Mouse (Mus musculus): Measurements from ENCODE around the gene Opa3. TPM values are rescaled to one million over a fixed set of nuclear protein-coding genes. Genes with fewer than 3 reads are reported as not detected.

Opa3 gene
- polyA plus RNA-seq, 1 experiment, result 22.0 TPM

- TF ChIP-seq CTCF (IDR thresholded peaks at IDR 0.05; ENCODE audit: low read depth, low read length) (no peak), POLR2A (IDR thresholded peaks at IDR 0.05; ENCODE audit: borderline replicate concordance, low read depth, low read length) (no peak)
- H3K4me1 ChIP-seq (ENCODE audit: control insufficient read depth, insufficient read depth, low read length), result peaks cover 9% of the 10 kb centered on the region
- H3K4me3 ChIP-seq (ENCODE audit: insufficient read depth, low read length), result peak overlapping the region; percentile 14
- H3K27ac ChIP-seq (ENCODE audit: insufficient read depth, low read depth, low read length), result no peak overlapping the region
Measured at GRCm38 (mm10) chr7:19301461-19302263, 73.5 kb downstream of the Opa3 start.

GRCm38 (mm10) chr7:19302264-19303045, 74.3 kb downstream of the Opa3 start:
- TF ChIP-seq POLR2A (IDR thresholded peaks at IDR 0.05; ENCODE audit: borderline replicate concordance, low read depth, low read length) (no peak), CTCF (IDR thresholded peaks at IDR 0.05; ENCODE audit: low read depth, low read length) (no peak)
- Histone ChIP-seq H3K4me3 (ENCODE audit: insufficient read depth, low read length) (no peak overlapping the region), H3K4me1 (ENCODE audit: control insufficient read depth, insufficient read depth, low read length) (peaks cover 9% of the 10 kb centered on the region), H3K27ac (ENCODE audit: insufficient read depth, low read depth, low read length) (no peak overlapping the region)

DNA sequence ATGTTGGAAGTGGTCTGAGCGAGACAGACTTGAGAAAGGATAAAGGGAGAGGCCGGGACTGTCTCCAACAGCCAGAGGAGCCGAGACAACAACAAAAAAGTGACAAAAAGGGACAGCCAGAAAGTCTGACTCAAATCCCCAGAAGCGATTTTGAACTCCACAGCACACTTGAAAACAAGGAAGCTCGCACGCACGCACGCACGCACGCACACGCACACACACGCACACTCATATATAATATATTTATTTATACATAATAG, 74.8 kb downstream of the Opa3 start:
- TF ChIP-seq CTCF (IDR thresholded peaks at IDR 0.05; ENCODE audit: low read depth, low read length) (no peak), POLR2A (IDR thresholded peaks at IDR 0.05; ENCODE audit: borderline replicate concordance, low read depth, low read length) (no peak)
- peaks cover 12% of the 10 kb centered on the region for H3K4me1 ChIP-seq (ENCODE audit: control insufficient read depth, insufficient read depth, low read length)
- no peak overlapping the region for H3K27ac ChIP-seq (ENCODE audit: insufficient read depth, low read depth, low read length)
- no peak overlapping the region for H3K4me3 ChIP-seq (ENCODE audit: insufficient read depth, low read length)

DNA sequence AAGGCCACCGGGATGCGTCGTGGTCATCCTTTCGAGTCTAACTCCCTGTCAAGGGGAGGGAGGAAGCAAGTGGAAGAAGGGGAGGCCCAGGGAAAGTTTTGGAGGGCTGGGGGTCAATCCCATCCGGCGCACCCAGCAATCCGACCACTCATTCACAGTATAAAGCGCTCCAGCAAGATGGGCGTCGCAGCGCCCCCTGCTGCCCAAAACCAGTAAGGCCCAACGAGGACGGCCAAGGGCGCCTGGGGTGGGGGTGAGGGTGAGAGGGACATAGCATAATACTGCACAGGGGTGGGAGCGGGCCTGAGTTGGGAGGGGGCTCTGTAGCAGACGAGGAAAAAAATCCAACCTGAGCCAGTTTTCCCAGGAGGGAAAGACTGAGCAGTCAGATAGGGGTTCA, 75.6 kb downstream of the Opa3 start:
- Histone ChIP-seq H3K4me1 (ENCODE audit: control insufficient read depth, insufficient read depth, low read length) (peaks cover 12% of the 10 kb centered on the region), H3K4me3 (ENCODE audit: insufficient read depth, low read length) (no peak overlapping the region), H3K27ac (ENCODE audit: insufficient read depth, low read depth, low read length) (no peak overlapping the region)
- TF ChIP-seq POLR2A (IDR thresholded peaks at IDR 0.05; ENCODE audit: borderline replicate concordance, low read depth, low read length), result no peak
- peak; percentile 86 for TF ChIP-seq CTCF (IDR thresholded peaks at IDR 0.05; ENCODE audit: low read depth, low read length)

DNA sequence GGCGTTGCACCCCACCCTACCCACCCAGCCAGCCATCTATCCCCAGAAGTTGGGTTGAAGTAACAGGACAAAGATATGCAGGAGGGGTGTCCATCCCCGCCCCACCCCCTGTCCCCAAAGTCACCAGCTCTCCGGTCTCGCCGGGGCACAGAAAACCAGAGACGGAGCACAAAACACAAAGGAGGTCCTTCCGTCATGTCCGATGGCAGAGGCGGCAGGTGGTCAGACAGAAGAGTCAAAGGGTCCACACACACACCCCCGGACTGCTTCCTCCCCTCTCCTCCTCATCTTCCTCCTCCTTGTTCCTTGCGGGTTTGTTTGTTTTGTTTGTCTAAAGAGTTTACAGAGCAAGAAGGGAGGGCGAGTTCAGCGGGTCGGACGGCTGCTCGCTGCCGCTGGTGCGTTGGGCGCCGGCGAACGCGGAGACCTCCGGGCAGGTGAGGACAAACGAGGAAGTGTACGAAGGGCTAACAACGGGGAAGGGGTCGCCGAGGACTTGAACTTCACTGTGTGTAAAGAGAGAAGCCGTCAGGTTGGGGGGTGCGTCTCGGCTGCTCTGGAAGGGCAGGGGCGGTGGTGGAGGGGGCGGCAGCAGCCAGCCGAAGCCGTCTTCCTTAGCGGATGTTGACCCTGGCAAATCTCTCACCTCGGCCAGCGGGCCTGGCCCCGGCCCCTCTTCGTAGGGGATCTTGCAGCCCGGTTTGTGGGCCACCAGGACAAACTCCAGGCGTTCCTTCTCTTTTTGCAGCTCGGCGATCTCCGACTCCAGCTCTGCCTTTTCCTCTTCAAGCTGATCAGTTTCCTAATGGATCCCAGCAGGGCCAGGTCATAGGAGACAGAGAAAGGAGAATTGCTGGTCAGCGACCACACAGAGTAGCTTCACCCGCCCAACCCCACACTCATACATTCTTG, 76.6 kb downstream of the Opa3 start:
- Histone ChIP-seq H3K4me1 (ENCODE audit: control insufficient read depth, insufficient read depth, low read length) (peaks cover 12% of the 10 kb centered on the region), H3K4me3 (ENCODE audit: insufficient read depth, low read length) (no peak overlapping the region), H3K27ac (ENCODE audit: insufficient read depth, low read depth, low read length) (no peak overlapping the region)
- TF ChIP-seq CTCF (IDR thresholded peaks at IDR 0.05; ENCODE audit: low read depth, low read length), result no peak
- TF ChIP-seq POLR2A (IDR thresholded peaks at IDR 0.05; ENCODE audit: borderline replicate concordance, low read depth, low read length), result no peak

DNA sequence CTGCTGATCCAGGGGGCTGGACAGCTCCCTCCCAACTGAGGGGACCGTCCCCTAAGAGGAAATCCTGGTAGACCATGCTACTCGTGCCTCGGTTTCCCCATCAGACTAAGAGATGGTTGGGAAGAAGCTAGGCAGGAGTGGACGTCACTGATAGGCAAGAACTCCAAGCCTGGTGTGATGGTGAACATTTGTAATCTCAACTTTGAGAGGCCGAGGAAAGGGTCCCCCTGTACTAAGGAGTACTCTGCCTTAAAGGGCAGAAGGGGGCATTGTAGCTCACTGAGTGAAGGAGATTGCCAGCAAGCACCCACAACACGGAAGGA, 77.2 kb downstream of the Opa3 start:
- H3K4me1 ChIP-seq (ENCODE audit: control insufficient read depth, insufficient read depth, low read length), result peaks cover 10% of the 10 kb centered on the region
- TF ChIP-seq POLR2A (IDR thresholded peaks at IDR 0.05; ENCODE audit: borderline replicate concordance, low read depth, low read length), result no peak
- no peak for TF ChIP-seq CTCF (IDR thresholded peaks at IDR 0.05; ENCODE audit: low read depth, low read length)
- H3K4me3 ChIP-seq (ENCODE audit: insufficient read depth, low read length), result no peak overlapping the region

More for the DNA sequence above, 77.2 kb downstream of the Opa3 start:
- H3K27ac ChIP-seq (ENCODE audit: insufficient read depth, low read depth, low read length), result no peak overlapping the region

Other genes starting within 250 kb of the Opa3 start
- not detected in 2 replicates for gene Nanos2, start 240.9 kb upstream of the Opa3 start, polyA plus RNA-seq (2012; ENCODE audit: insufficient read depth, insufficient read length, missing spikeins)
- 1.0 and 1.2 TPM in 2 replicates for gene Mypop, start 237.1 kb upstream of the Opa3 start, polyA plus RNA-seq (2012; ENCODE audit: insufficient read depth, insufficient read length, missing spikeins)
- 16.4 and 17.5 TPM in 2 replicates for gene Irf2bp1, start 224.3 kb upstream of the Opa3 start, polyA plus RNA-seq (2012; ENCODE audit: insufficient read depth, insufficient read length, missing spikeins)
- gene Foxa3, start 204.8 kb upstream of the Opa3 start, polyA plus RNA-seq (2012; ENCODE audit: insufficient read depth, insufficient read length, missing spikeins), result not detected in 2 replicates
- 61.9 and 64.4 TPM in 2 replicates for gene Sympk, start 204.0 kb upstream of the Opa3 start, polyA plus RNA-seq (2012; ENCODE audit: insufficient read depth, insufficient read length, missing spikeins)
- gene Rsph6a, start 173.6 kb upstream of the Opa3 start, polyA plus RNA-seq (2012; ENCODE audit: insufficient read depth, insufficient read length, missing spikeins), result not detected in 2 replicates
- 1.7 and 2.6 TPM in 2 replicates for gene Dmwd, start 152.1 kb upstream of the Opa3 start, polyA plus RNA-seq (2012; ENCODE audit: insufficient read depth, insufficient read length, missing spikeins)
- gene Dmpk, start 144.5 kb upstream of the Opa3 start, polyA plus RNA-seq (2012; ENCODE audit: insufficient read depth, insufficient read length, missing spikeins), result 2.9 and 4.2 TPM in 2 replicates
- 0.36 and 0.44 TPM in 2 replicates for gene Six5, start 133.7 kb upstream of the Opa3 start, polyA plus RNA-seq (2012; ENCODE audit: insufficient read depth, insufficient read length, missing spikeins)
- gene Gm4969, start 110.0 kb upstream of the Opa3 start, polyA plus RNA-seq (2012; ENCODE audit: insufficient read depth, insufficient read length, missing spikeins), result not detected in 2 replicates
- gene Fbxo46, start 108.5 kb upstream of the Opa3 start, polyA plus RNA-seq (2012; ENCODE audit: insufficient read depth, insufficient read length, missing spikeins), result 7.1 and 8.2 TPM in 2 replicates
- 10.4 and 11.8 TPM in 2 replicates for gene Qpctl, start 79.0 kb upstream of the Opa3 start, polyA plus RNA-seq (2012; ENCODE audit: insufficient read depth, insufficient read length, missing spikeins)
- gene Snrpd2, start 78.6 kb upstream of the Opa3 start, polyA plus RNA-seq (2012; ENCODE audit: insufficient read depth, insufficient read length, missing spikeins), result 26.4 and 27.9 TPM in 2 replicates
- not detected in 2 replicates for gene Gipr, start 62.2 kb upstream of the Opa3 start, polyA plus RNA-seq (2012; ENCODE audit: insufficient read depth, insufficient read length, missing spikeins)
- gene Eml2, start 51.9 kb upstream of the Opa3 start, polyA plus RNA-seq (2012; ENCODE audit: insufficient read depth, insufficient read length, missing spikeins), result 12.2 and 17.8 TPM in 2 replicates
- gene Gpr4, start 15.8 kb upstream of the Opa3 start, polyA plus RNA-seq (2012; ENCODE audit: insufficient read depth, insufficient read length, missing spikeins), result not detected in 2 replicates
- gene Vasp, start 43.5 kb downstream of the Opa3 start, polyA plus RNA-seq (2012; ENCODE audit: insufficient read depth, insufficient read length, missing spikeins), result 178 and 187 TPM in 2 replicates
- 0.93 and 4.2 TPM in 2 replicates for gene Ppm1n, start 51.7 kb downstream of the Opa3 start, polyA plus RNA-seq (2012; ENCODE audit: insufficient read depth, insufficient read length, missing spikeins)
- gene Rtn2, start 54.3 kb downstream of the Opa3 start, polyA plus RNA-seq (2012; ENCODE audit: insufficient read depth, insufficient read length, missing spikeins), result 1.4 and 2.0 TPM in 2 replicates
- 0.68 TPM in 1 of 2 replicates, not detected in the other for gene Fosb, start 81.7 kb downstream of the Opa3 start, polyA plus RNA-seq (2012; ENCODE audit: insufficient read depth, insufficient read length, missing spikeins)
- 30.7 and 35.4 TPM in 2 replicates for gene Ercc1, start 116.4 kb downstream of the Opa3 start, polyA plus RNA-seq (2012; ENCODE audit: insufficient read depth, insufficient read length, missing spikeins)
- gene Cd3eap, start 131.1 kb downstream of the Opa3 start, polyA plus RNA-seq (2012; ENCODE audit: insufficient read depth, insufficient read length, missing spikeins), result 7.8 and 8.4 TPM in 2 replicates
- gene Ppp1r13l, start 131.4 kb downstream of the Opa3 start, polyA plus RNA-seq (2012; ENCODE audit: insufficient read depth, insufficient read length, missing spikeins), result 1.6 and 4.0 TPM in 2 replicates
- gene Ercc2, start 153.7 kb downstream of the Opa3 start, polyA plus RNA-seq (2012; ENCODE audit: insufficient read depth, insufficient read length, missing spikeins), result 14.5 and 18.9 TPM in 2 replicates
- gene Klc3, start 175.8 kb downstream of the Opa3 start, polyA plus RNA-seq (2012; ENCODE audit: insufficient read depth, insufficient read length, missing spikeins), result 0.95 TPM in 1 of 2 replicates, not detected in the other
- gene Ckm, start 176.4 kb downstream of the Opa3 start, polyA plus RNA-seq (2012; ENCODE audit: insufficient read depth, insufficient read length, missing spikeins), result 0.65 TPM in 1 of 2 replicates, not detected in the other
- 21.3 and 21.4 TPM in 2 replicates for gene Mark4, start 230.5 kb downstream of the Opa3 start, polyA plus RNA-seq (2012; ENCODE audit: insufficient read depth, insufficient read length, missing spikeins)
- not detected in 2 replicates for gene Exoc3l2, start 235.0 kb downstream of the Opa3 start, polyA plus RNA-seq (2012; ENCODE audit: insufficient read depth, insufficient read length, missing spikeins)